Mouse (Mus musculus): Measurements from ENCODE around the gene Atoh8.

The Atoh8 gene

DNA sequence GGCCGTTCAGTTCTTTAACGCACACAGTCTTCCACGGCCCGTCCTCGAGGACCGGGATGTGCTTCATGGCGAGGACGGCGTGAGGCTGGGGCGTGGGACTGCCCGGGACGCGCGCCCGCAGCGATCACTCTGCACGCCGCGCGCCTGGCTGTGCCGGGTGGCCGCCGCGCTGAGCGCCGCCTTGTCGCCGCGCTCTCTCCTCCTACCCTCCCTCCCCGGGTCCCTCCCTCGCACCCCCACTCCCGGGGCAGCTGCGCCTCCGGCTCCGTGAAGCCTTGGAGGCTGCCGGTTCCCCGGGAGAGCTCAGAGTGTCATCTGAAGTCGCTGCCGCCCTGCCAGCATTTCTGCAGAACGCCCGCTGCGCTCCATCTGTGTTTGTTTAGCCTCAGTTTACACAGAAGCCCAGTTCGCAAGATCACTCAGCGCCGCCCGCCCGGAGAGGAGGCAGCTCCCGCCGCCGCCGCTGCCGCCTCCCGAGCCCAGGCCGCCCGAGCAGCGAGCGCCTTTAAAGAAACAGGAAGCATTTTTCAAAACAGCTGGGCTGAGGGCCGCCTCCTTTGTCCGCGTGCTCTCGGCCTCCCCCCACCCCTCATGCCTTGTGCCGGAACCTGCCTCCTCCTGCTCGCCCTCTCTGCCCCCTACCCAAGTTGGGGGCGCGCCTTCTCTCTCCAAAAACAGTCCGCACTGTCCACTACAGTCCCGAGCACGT, at the start of gene Atoh8:
Gene Atoh8, minus strand, starts transcription at position 480 of the 709 bp plus-strand sequence.
- DNase-seq (ENCODE audit: low read depth, low spot score), result no peak

DNA sequence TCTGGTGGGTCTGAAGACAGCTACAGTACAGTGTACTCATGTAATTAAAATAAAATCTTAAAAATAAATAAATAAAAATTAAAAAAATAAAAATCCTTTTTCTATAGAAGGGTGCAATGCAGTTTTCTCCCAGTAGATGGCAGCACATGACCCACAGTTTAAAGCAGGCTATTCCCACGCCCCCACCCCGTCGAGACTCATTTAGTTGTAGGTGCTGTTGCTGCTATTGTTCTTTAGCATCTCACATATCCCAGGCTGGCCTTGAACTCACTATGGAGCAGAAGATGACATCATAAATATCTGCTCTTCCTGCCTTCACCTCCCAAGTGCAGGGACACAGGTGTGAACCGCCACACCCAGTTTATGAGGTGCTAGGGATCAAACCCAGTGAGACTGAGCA, 48.5 kb upstream of the Atoh8 start:
- DNase-seq (ENCODE audit: low read depth, low spot score), result no peak

DNA sequence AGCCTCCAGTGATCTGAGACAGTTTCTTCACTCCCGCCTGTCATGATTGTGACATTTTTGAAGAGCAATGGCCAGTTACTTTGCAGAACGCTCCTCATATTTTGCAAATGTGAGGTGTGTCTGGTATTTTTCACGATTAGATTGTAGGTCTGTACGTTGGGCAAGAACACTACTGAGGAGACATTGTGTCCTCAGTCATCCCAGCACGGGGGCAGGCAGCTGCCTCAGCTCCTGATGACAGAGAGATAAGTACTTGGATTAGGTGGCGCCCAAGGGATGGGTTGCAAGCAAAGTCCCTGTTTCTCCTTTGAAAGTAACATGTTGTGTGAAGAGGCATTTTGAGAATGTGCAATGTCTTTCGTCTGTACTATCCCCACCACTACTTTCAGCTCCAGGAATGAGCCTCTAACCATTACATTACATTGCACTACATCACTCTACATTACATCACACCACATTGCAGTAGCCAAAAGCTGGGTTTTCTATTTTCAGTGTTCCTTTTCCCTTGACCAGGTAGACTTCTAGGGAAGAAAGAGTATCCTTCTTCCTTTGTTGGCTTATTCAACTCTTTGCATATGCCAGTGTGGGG, 45.1 kb upstream of the Atoh8 start:
- DNase-seq (ENCODE audit: low read depth, low spot score), result peak; percentile 60

- peak; percentile 86 for DNase-seq (ENCODE audit: low read depth, low spot score)
These were observed 44.1 kb upstream of the Atoh8 start for GRCm38 (mm10) chr6:72279505-72279904.

DNA sequence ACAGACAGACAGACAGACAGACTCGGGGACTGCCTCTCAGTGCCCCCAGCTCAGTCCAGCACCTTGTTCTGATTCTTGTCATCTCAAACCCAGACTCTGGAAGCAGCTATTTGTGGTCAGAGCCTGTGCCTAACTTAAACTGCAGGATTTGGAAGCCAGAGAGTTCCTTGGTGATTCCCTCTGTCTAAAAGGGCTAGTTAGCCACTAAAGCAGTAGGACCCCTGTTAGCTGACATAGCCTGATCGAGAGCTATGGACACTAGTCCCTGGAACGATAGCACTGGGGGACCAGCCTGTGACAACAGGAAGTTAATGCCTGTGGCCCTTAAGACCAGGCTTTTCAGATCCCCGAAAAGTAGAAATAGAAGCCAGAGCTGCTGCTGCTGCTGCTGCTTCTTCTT, 43.5 kb upstream of the Atoh8 start:
- peak; percentile 48 for DNase-seq (ENCODE audit: low read depth, low spot score)

DNA sequence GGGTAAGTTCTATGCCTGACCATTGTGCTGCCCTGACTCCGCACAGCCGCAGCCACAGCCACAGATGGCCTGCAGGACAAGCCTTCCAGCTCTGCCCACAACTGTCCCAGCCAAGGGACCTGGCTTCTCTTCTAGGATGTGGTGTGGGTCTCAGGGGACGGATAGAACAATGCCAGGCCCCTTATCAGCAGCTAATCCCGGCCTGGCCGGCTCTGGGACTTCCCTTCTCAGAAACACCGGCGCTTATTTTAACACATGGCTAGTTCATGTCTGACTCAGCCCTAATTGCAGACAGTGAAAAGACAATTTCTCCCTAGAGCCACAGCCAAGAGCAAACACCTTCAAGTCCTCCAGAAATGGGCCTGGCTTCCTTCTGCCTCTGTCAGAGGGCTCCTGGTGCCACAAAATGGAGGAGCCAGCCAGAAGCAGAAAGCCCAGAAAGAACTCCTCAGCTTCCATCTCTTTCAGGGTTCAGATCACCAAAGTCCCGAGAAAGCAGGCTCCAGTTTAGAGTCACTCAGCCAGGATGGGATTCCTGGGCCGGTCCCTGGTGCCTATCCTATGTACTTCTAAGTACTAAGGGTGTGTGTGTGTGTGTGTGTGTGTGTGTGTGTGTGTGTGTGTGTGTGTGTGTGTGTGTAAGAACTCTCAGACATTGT, 42.3 kb upstream of the Atoh8 start:
- DNase-seq (ENCODE audit: low read depth, low spot score), result no peak

GRCm38 (mm10) chr6:72276972-72277441, 41.6 kb upstream of the Atoh8 start:
- no peak for DNase-seq (ENCODE audit: low read depth, low spot score)

GRCm38 (mm10) chr6:72276141-72276540, 40.8 kb upstream of the Atoh8 start:
- DNase-seq (ENCODE audit: low read depth, low spot score), result no peak

DNA sequence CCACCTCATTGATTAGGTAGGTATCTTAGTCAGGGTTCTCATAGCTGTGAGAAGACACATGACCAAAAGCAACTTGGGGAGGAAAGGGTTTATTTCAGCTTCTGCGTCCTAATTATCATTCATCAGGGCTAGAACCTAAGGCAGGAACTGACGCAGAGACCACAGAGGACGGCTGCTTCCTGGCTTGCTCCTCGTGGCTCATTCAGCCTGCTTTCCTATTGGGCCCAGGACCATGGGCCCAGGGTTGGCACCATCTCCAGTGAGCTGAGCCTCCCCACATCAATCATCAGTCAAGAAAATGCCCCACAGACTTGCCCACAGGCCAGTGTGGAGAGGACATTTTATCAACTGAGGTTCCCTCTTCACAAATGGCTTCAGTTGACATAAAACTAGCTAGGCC, 40.1 kb upstream of the Atoh8 start:
- no peak for DNase-seq (ENCODE audit: low read depth, low spot score)

DNA sequence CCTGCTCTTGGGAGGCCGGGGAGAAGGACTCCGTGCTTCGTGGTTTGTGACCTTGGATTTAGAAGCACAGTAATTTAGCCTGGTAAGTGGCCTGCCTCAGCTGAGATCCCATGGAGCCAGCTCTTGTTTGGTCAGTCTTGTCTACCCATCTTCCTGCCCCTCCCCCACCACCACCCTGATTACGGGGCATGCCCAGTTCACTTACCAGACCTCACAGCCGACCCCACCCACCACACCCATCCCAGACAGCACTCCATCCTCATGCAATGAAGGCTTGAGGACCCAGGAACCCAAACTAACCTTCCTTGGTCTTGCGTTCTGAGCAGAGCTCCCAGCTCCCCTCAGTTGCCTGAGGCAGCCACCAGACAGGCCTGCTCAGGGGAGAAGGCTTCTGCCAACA, 37.8 kb upstream of the Atoh8 start:
- DNase-seq (ENCODE audit: low read depth, low spot score), result peak; percentile 80

- DNase-seq (ENCODE audit: low read depth, low spot score), result no peak
These were observed 36.9 kb upstream of the Atoh8 start for GRCm38 (mm10) chr6:72272161-72272696.

GRCm38 (mm10) chr6:72270952-72271519, 35.7 kb upstream of the Atoh8 start:
- DNase-seq (ENCODE audit: low read depth, low spot score), result no peak

DNA sequence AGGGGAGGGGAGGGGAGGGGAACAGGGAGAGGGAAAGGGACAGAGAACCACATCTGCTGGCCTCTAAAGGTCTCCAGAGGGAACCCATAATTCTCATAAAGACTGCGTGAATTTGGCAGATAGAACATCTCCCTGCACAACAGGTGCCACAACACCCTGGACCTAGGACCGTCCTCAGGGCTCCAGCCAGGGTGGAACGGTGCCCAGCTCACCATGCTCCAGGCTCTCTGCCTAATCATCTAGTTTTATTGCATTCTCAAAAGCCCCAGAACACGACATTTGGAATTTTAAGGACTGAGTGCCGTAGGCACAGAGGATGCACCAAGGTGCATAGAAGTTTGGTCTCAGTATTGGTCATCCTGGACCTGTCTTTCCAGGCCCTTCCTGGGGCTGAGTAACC, 34.9 kb upstream of the Atoh8 start:
- DNase-seq (ENCODE audit: low read depth, low spot score), result no peak

- DNase-seq (ENCODE audit: low read depth, low spot score), result no peak
These were observed 32.9 kb upstream of the Atoh8 start for GRCm38 (mm10) chr6:72268149-72268847.

DNA sequence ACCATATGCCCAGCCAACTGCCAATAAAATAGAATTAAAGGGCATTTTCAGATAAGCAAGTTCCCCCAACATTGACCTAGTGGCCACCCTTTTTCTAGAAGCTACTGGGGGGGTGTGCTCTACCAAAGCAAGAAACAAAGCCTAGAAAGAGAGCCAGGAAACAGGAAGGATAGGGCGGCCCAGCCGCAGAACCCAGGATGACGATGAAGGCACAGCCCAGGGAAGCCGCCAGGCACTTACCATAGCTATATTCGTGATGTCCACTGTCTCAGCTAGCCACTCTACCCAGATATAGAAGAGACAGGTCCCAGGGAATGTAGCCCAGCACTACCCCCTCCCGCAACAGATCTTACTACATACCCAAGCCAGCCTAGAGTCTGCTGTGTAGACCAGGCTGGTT, 30.3 kb upstream of the Atoh8 start:
- DNase-seq (ENCODE audit: low read depth, low spot score), result no peak

DNA sequence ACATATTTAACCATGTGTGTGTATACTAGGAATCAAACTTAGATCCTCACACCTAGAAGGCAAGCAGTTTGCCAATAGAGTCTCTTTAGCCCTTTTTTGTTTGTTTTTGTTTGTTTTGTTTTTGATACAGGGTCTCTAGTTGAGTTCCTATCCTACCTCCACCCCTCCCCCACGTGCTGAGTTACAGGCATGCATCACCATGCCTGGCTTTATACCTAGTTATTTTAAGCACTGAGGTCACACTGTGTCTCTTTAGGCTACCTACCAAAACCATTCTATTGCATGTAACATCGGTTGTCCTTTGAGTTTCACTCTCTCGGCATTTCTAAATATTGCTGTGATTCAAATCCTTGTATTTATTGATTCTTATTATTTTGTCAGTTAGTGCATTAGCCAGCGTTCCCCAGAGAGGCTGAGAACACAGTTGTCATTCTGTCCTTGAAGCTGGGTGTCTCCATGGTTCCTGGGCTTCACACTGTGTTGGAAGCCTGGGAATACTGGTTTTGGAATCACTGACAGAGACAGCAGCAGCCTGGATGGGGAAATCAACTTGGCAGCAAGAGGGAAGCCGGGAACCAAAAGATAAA, 28.4 kb upstream of the Atoh8 start:
- DNase-seq (ENCODE audit: low read depth, low spot score), result no peak

DNA sequence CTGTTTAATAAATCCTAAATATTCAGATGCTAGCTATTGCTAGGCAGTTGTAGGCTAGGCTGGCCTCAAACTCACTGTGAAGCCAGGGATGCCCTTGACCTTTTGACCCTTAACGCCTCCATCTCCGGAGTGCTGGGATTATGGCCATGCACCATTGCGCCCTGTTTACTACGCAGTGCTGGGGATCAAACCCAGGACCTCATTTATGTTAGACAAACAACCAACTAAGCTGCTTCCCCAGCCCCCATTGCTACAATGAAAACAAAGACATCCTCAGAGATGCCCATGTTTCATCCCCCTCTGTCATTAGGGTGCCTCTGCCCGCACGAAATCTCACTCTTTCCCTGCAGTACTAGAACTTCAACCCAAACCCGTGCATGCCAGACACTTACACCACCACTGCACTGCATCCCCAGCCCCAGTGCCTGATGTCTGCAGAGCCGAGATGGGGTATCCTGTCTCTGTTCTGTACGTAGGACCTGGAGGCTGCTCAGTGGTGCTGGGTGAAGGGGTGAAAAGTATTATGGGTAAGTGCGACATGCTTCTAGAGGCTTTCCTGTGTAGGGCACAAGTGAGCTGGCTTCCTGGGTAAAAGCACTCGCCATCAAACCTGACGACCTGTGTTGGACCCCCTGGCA, 26.4 kb upstream of the Atoh8 start:
- DNase-seq (ENCODE audit: low read depth, low spot score), result no peak

- DNase-seq (ENCODE audit: low read depth, low spot score), result peak; percentile 65
These were observed 25.8 kb upstream of the Atoh8 start for GRCm38 (mm10) chr6:72260981-72261682.

- no peak for DNase-seq (ENCODE audit: low read depth, low spot score)
These were observed 24.1 kb upstream of the Atoh8 start for GRCm38 (mm10) chr6:72259474-72259873.

- no peak for DNase-seq (ENCODE audit: low read depth, low spot score)
These were observed 19.9 kb upstream of the Atoh8 start for GRCm38 (mm10) chr6:72255294-72255693.
